Mouse (Mus musculus) embryo, embryonic 10 days (tissue): ENCODE measurements around the gene Ing3.

Source experiments
- DNase-seq: peaks from one replicate; pipeline ENCODE4 v3.0.0-alpha.2; 2015; ENCODE audit warnings: low spot score

Gene Ing3

GRCm38 (mm10) chr6:21949226-21949731 lies at the start of gene Ing3:
Ing3 (plus strand) TSS chr6:21949571.
- peak; percentile 98 for DNase-seq

GRCm38 (mm10) chr6:21909720-21910119 lies 39.7 kb upstream of the Ing3 start:
- no peak for DNase-seq

GRCm38 (mm10) chr6:21910804-21911203 lies 38.6 kb upstream of the Ing3 start:
- DNase-seq = no peak

GRCm38 (mm10) chr6:21916591-21916990 lies 32.8 kb upstream of the Ing3 start:
- no peak for DNase-seq

- DNase-seq = no peak
Observed at GRCm38 (mm10) chr6:21924150-21924549, 25.2 kb upstream of the Ing3 start.

GRCm38 (mm10) chr6:21937981-21938635 lies 11.3 kb upstream of the Ing3 start:
- DNase-seq = no peak

- peak; percentile 98 for DNase-seq
Observed at GRCm38 (mm10) chr6:21949771-21950448, 539 bp downstream of the Ing3 start.

- DNase-seq = no peak
Observed at GRCm38 (mm10) chr6:21950676-21951075, 1.3 kb downstream of the Ing3 start.

- no peak for DNase-seq
Observed at GRCm38 (mm10) chr6:21955468-21955867, 6.1 kb downstream of the Ing3 start.

- no peak for DNase-seq
Observed at GRCm38 (mm10) chr6:21958922-21959321, 9.6 kb downstream of the Ing3 start.

- DNase-seq = no peak
Observed at GRCm38 (mm10) chr6:21959909-21960308, 10.5 kb downstream of the Ing3 start.

GRCm38 (mm10) chr6:21977532-21977931 lies 28.2 kb downstream of the Ing3 start:
- no peak for DNase-seq

GRCm38 (mm10) chr6:21981114-21981513 lies 31.7 kb downstream of the Ing3 start:
- DNase-seq = no peak

GRCm38 (mm10) chr6:21984990-21985731 lies 35.8 kb downstream of the Ing3 start:
- DNase-seq = peak; percentile 68

- peak; percentile 77 for DNase-seq
Observed at GRCm38 (mm10) chr6:21985732-21986540, 36.6 kb downstream of the Ing3 start, which contains the start of gene Cped1. Cped1 (plus strand) TSS chr6:21985916.

- DNase-seq = peak; percentile 39
Observed at GRCm38 (mm10) chr6:21986660-21987331, 37.4 kb downstream of the Ing3 start.

GRCm38 (mm10) chr6:21987554-21987953 lies 38.2 kb downstream of the Ing3 start:
- no peak for DNase-seq

GRCm38 (mm10) chr6:21988296-21988695 lies 38.9 kb downstream of the Ing3 start:
- DNase-seq = no peak

GRCm38 (mm10) chr6:21989081-21989480 lies 39.7 kb downstream of the Ing3 start:
- no peak for DNase-seq

GRCm38 (mm10) chr6:21990181-21991135 lies 41.1 kb downstream of the Ing3 start:
- peak; percentile 71 for DNase-seq
